Mouse (Mus musculus) splenic B cell, adult 2 months (primary cell): ENCODE measurements around the gene Pgm3.
"Not testable (repeated sequence)": the region's sequence is repeated elsewhere in the genome, so short reads cannot be mapped to it uniquely, and the experiment has no call there.

ENCODE experiments used
- DNase-seq: peaks from one replicate; pipeline ENCODE4 v3.0.0-alpha.2; 2011; ENCODE audit warnings: low read depth, low spot score
- H3K27me3 ChIP-seq: 2 replicates; pipeline ENCODE4 v1.6.1; 2012; ENCODE audit warnings: mild to moderate bottlenecking, low read length, moderate library complexity, mixed read lengths; ENCODE audit not compliant: control insufficient read depth, poor library complexity, insufficient read depth, severe bottlenecking
- H3K36me3 ChIP-seq: 2 replicates; pipeline ENCODE4 v1.6.1; 2012; ENCODE audit warnings: mild to moderate bottlenecking, low read length, moderate library complexity, mixed read lengths; ENCODE audit not compliant: control insufficient read depth, poor library complexity, insufficient read depth, severe bottlenecking

Gene Pgm3

GRCm38 (mm10) chr9:86571540-86572135 lies at the start of gene Pgm3, which contains the start of gene Rwdd2a:
TSS of gene Pgm3 (minus strand) at chr9:86571842.
TSS of gene Rwdd2a (plus strand) at chr9:86571991.
- DNase-seq = peak; percentile 97
- Histone ChIP-seq H3K27me3 (no peaks in the 10 kb centered on the region), H3K36me3 (no peaks in the 10 kb centered on the region; the same call in 1 of the 2 replicates)

- Histone ChIP-seq H3K27me3 (no peaks in the 10 kb centered on the region), H3K36me3 (no peaks in the 10 kb centered on the region)
- no peak for DNase-seq
These were observed 47.9 kb upstream of the Pgm3 start for GRCm38 (mm10) chr9:86619341-86620139.

GRCm38 (mm10) chr9:86617837-86618492 lies 46.3 kb upstream of the Pgm3 start:
- DNase-seq = no peak
- H3K27me3 ChIP-seq = no peaks in the 10 kb centered on the region

GRCm38 (mm10) chr9:86615765-86616164 lies 44.1 kb upstream of the Pgm3 start:
- no peaks in the 10 kb centered on the region for H3K27me3 ChIP-seq
- no peak for DNase-seq
- H3K36me3 ChIP-seq = no peaks in the 10 kb centered on the region

More at GRCm38 (mm10) chr9:86617837-86618492, 46.3 kb upstream of the Pgm3 start:
- H3K36me3 ChIP-seq = no peaks in the 10 kb centered on the region

GRCm38 (mm10) chr9:86612091-86612490 lies 40.4 kb upstream of the Pgm3 start:
- H3K27me3 ChIP-seq = no peaks in the 10 kb centered on the region
- H3K36me3 ChIP-seq = no peaks in the 10 kb centered on the region
- no peak for DNase-seq

GRCm38 (mm10) chr9:86605776-86606175 lies 34.1 kb upstream of the Pgm3 start:
- Histone ChIP-seq H3K36me3 (no peaks in the 10 kb centered on the region), H3K27me3 (no peaks in the 10 kb centered on the region)
- DNase-seq = no peak

- no peaks in the 10 kb centered on the region for H3K36me3 ChIP-seq
- no peaks in the 10 kb centered on the region for H3K27me3 ChIP-seq
- DNase-seq = no peak
These were observed 28.2 kb upstream of the Pgm3 start for GRCm38 (mm10) chr9:86599723-86600303.

GRCm38 (mm10) chr9:86596983-86597382 lies 25.3 kb upstream of the Pgm3 start:
- not testable (repeated sequence) for H3K36me3 ChIP-seq, DNase-seq, H3K27me3 ChIP-seq

- not testable (repeated sequence) for H3K27me3 ChIP-seq, H3K36me3 ChIP-seq, DNase-seq
These were observed 22.7 kb upstream of the Pgm3 start for GRCm38 (mm10) chr9:86594357-86594767.

- Histone ChIP-seq H3K36me3 (no peaks in the 10 kb centered on the region), H3K27me3 (no peaks in the 10 kb centered on the region)
- DNase-seq = peak; percentile 46
These were observed 21.3 kb upstream of the Pgm3 start for GRCm38 (mm10) chr9:86592676-86593668.

- DNase-seq = no peak
- H3K36me3 ChIP-seq = no peaks in the 10 kb centered on the region
- H3K27me3 ChIP-seq = no peaks in the 10 kb centered on the region
These were observed 15.6 kb upstream of the Pgm3 start for GRCm38 (mm10) chr9:86587019-86587795.

- DNase-seq = peak; percentile 84
- H3K36me3 ChIP-seq = no peaks in the 10 kb centered on the region
- no peaks in the 10 kb centered on the region for H3K27me3 ChIP-seq
These were observed 12.1 kb upstream of the Pgm3 start for GRCm38 (mm10) chr9:86583740-86584139.

GRCm38 (mm10) chr9:86579657-86580056 lies 8.0 kb upstream of the Pgm3 start:
- Histone ChIP-seq H3K36me3 (no peaks in the 10 kb centered on the region), H3K27me3 (no peaks in the 10 kb centered on the region)
- peak; percentile 42 for DNase-seq
